Mouse (Mus musculus): ENCODE results near the gene Ephb1. TPM values are rescaled to one million over a fixed set of nuclear protein-coding genes. Genes with fewer than 3 reads are reported as not detected.

The Ephb1 gene
- polyA plus RNA-seq, 1 experiment = 48.1 TPM

- DNase-seq = peak in 1 of 2 experiments; percentile 5
- Histone ChIP-seq H3K4me3 (replicated peaks; ENCODE audit: insufficient read depth, low read depth, low read length) (no peak overlapping the region), H3K27me3 (ENCODE audit: control insufficient read depth, insufficient read depth, low read length) (no peaks in the 10 kb centered on the region), H3K27ac (ENCODE audit: insufficient read depth, low read length) (no peak overlapping the region), H3K4me1 (ENCODE audit: control insufficient read depth, insufficient read depth, low read length) (peaks cover 33% of the 10 kb centered on the region)
- TF ChIP-seq CTCF (IDR thresholded peaks at IDR 0.05; ENCODE audit: borderline replicate concordance, insufficient read depth, low read depth, low read length) (no peak), POLR2A (IDR thresholded peaks at IDR 0.05; ENCODE audit: borderline replicate concordance, insufficient read depth, low read length) (no peak)
- 78% methylated on average over 3 of the region's 3 CpGs for WGBS
Measured at GRCm38 (mm10) chr9:102342026-102342425, 12.5 kb downstream of the Ephb1 start.

- WGBS = 82% methylated on average over 19 of the region's 19 CpGs
- DNase-seq = peak in 1 of 2 experiments; percentile 11
- Histone ChIP-seq H3K27me3 (ENCODE audit: control insufficient read depth, insufficient read depth, low read length) (no peaks in the 10 kb centered on the region), H3K27ac (ENCODE audit: insufficient read depth, low read length) (no peak overlapping the region), H3K4me3 (replicated peaks; ENCODE audit: insufficient read depth, low read depth, low read length) (no peak overlapping the region), H3K4me1 (ENCODE audit: control insufficient read depth, insufficient read depth, low read length) (peaks cover 33% of the 10 kb centered on the region)
- no peak for TF ChIP-seq POLR2A (IDR thresholded peaks at IDR 0.05; ENCODE audit: borderline replicate concordance, insufficient read depth, low read length)
- no peak for TF ChIP-seq CTCF (IDR thresholded peaks at IDR 0.05; ENCODE audit: borderline replicate concordance, insufficient read depth, low read depth, low read length)
Measured at GRCm38 (mm10) chr9:102340768-102341167, 13.7 kb downstream of the Ephb1 start.

GRCm38 (mm10) chr9:102335571-102336282, 18.8 kb downstream of the Ephb1 start:
- Histone ChIP-seq H3K27me3 (ENCODE audit: control insufficient read depth, insufficient read depth, low read length) (no peaks in the 10 kb centered on the region), H3K27ac (ENCODE audit: insufficient read depth, low read length) (no peak overlapping the region), H3K4me3 (replicated peaks; ENCODE audit: insufficient read depth, low read depth, low read length) (no peak overlapping the region), H3K4me1 (ENCODE audit: control insufficient read depth, insufficient read depth, low read length) (peaks cover 14% of the 10 kb centered on the region)
- TF ChIP-seq POLR2A (IDR thresholded peaks at IDR 0.05; ENCODE audit: borderline replicate concordance, insufficient read depth, low read length) (no peak), CTCF (IDR thresholded peaks at IDR 0.05; ENCODE audit: borderline replicate concordance, insufficient read depth, low read depth, low read length) (no peak)
- 58% methylated on average over 11 of the region's 11 CpGs for WGBS
- DNase-seq = peak; percentile 34 to 48

DNA sequence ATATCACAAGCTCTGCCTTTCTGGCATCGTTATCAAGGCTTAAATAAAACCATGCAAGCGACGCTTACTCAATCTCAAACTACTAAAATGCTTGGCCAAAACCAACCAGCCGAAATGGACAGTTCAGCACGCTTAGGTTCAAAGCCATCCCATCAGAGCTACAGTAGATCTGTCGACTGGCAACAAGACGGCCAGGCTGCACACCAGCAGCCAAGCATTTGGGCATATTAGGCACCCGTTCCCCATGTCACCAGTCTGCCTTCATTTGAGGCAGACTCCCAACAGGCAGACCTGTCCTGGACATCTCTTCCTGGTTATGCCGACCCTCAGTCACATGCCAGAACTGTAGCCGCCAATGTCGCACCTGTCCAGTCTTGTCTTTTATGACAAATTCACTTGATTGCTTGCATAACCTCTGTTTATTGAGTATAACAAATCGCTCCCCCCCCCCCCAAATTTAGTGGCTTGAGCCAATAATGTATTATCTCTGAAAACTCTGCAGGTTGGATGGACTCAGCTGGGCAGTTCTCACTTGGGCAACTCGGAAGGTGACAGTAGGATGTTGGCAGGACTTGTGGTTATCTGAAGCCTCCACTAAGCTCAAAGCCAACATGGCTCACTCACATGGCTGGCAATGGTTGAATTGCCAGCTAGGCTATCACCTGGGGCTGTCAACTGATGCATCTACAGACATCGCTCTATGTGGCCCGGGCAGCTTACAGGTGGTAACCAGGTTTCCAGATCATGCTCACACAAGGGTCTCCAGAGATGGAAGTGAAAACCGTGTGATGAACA, 24.0 kb downstream of the Ephb1 start:
- Histone ChIP-seq H3K27me3 (ENCODE audit: control insufficient read depth, insufficient read depth, low read length) (no peaks in the 10 kb centered on the region), H3K4me3 (replicated peaks; ENCODE audit: insufficient read depth, low read depth, low read length) (no peak overlapping the region), H3K4me1 (ENCODE audit: control insufficient read depth, insufficient read depth, low read length) (peaks cover 18% of the 10 kb centered on the region), H3K27ac (ENCODE audit: insufficient read depth, low read length) (no peak overlapping the region)
- DNase-seq = no peak
- TF ChIP-seq CTCF (IDR thresholded peaks at IDR 0.05; ENCODE audit: borderline replicate concordance, insufficient read depth, low read depth, low read length) (no peak), POLR2A (IDR thresholded peaks at IDR 0.05; ENCODE audit: borderline replicate concordance, insufficient read depth, low read length) (no peak)
- 73% methylated on average over 16 of the region's 16 CpGs for WGBS

- Histone ChIP-seq H3K4me3 (replicated peaks; ENCODE audit: insufficient read depth, low read depth, low read length) (no peak overlapping the region), H3K4me1 (ENCODE audit: control insufficient read depth, insufficient read depth, low read length) (peaks cover 16% of the 10 kb centered on the region), H3K27ac (ENCODE audit: insufficient read depth, low read length) (no peak overlapping the region), H3K27me3 (ENCODE audit: control insufficient read depth, insufficient read depth, low read length) (no peaks in the 10 kb centered on the region)
- no peak for DNase-seq
- WGBS = 44% methylated on average over 4 of the region's 4 CpGs
- no peak for TF ChIP-seq POLR2A (IDR thresholded peaks at IDR 0.05; ENCODE audit: borderline replicate concordance, insufficient read depth, low read length)
- TF ChIP-seq CTCF (IDR thresholded peaks at IDR 0.05; ENCODE audit: borderline replicate concordance, insufficient read depth, low read depth, low read length) = no peak
Measured at GRCm38 (mm10) chr9:102327625-102328150, 26.8 kb downstream of the Ephb1 start.

DNA sequence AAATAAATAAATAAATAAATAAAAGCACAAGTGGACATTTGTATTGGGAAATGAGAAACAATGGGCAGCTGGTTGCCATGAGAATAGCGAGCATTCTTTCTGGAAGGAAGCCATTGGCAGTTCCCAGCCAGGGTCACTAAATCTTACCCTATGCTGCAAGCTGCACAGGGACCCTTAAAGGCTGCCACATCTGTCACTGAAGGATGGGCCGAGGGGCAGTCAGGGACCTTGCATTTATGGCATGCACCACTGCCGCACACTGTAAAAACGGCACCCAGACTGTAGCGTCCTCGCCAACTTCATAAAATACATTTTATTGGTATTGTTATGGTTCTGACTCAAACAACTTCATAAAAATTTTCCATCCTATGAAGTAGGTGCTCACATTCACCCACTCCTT, 39.1 kb downstream of the Ephb1 start:
- no peak for TF ChIP-seq POLR2A (IDR thresholded peaks at IDR 0.05; ENCODE audit: borderline replicate concordance, insufficient read depth, low read length)
- TF ChIP-seq CTCF (IDR thresholded peaks at IDR 0.05; ENCODE audit: borderline replicate concordance, insufficient read depth, low read depth, low read length) = no peak
- WGBS = 75% methylated on average over 6 of the region's 6 CpGs
- H3K27ac ChIP-seq (ENCODE audit: insufficient read depth, low read length) = no peak overlapping the region
- DNase-seq = no peak
- H3K27me3 ChIP-seq (ENCODE audit: control insufficient read depth, insufficient read depth, low read length) = no peaks in the 10 kb centered on the region
- H3K4me3 ChIP-seq (replicated peaks; ENCODE audit: insufficient read depth, low read depth, low read length) = no peak overlapping the region
- H3K4me1 ChIP-seq (ENCODE audit: control insufficient read depth, insufficient read depth, low read length) = peaks cover 20% of the 10 kb centered on the region

GRCm38 (mm10) chr9:102314795-102315194, 39.7 kb downstream of the Ephb1 start:
- WGBS = 10% methylated on average over 1 of the region's 1 CpGs
- no peak overlapping the region for H3K4me3 ChIP-seq (replicated peaks; ENCODE audit: insufficient read depth, low read depth, low read length)
- no peak for TF ChIP-seq CTCF (IDR thresholded peaks at IDR 0.05; ENCODE audit: borderline replicate concordance, insufficient read depth, low read depth, low read length)
- TF ChIP-seq POLR2A (IDR thresholded peaks at IDR 0.05; ENCODE audit: borderline replicate concordance, insufficient read depth, low read length) = no peak
- peaks cover 15% of the 10 kb centered on the region for H3K4me1 ChIP-seq (ENCODE audit: control insufficient read depth, insufficient read depth, low read length)
- no peaks in the 10 kb centered on the region for H3K27me3 ChIP-seq (ENCODE audit: control insufficient read depth, insufficient read depth, low read length)
- DNase-seq = peak in 1 of 2 experiments; percentile 55
- H3K27ac ChIP-seq (ENCODE audit: insufficient read depth, low read length) = 0 out of 2 replicates have a peak overlapping the region, but pooled peaks have one; percentile 31

All from cerebellum, adult 2 months (tissue).